Mouse (Mus musculus): ENCODE data around the gene Chil3. TPM values are rescaled to one million over a fixed set of nuclear protein-coding genes. Genes with fewer than 3 reads are reported as not detected.

The Chil3 gene
- polyA plus RNA-seq, 1 experiment from 2014 or later, result not detected

Other genes with a start within 250 kb of the Chil3 start
- gene I830077J02Rik, start 234.9 kb downstream of the Chil3 start, polyA plus RNA-seq (2014; fragmentation: Nextera tagmentation; extraction: Ambion mirVana), result 0.11 and 0.45 TPM in 2 replicates
- gene Wdr77, start 208.2 kb downstream of the Chil3 start, polyA plus RNA-seq (2014; fragmentation: Nextera tagmentation; extraction: Ambion mirVana), result 86.4 and 94.8 TPM in 2 replicates
- gene Atp5f1, start 207.5 kb downstream of the Chil3 start, polyA plus RNA-seq (2014; fragmentation: Nextera tagmentation; extraction: Ambion mirVana), result 564 and 595 TPM in 2 replicates
- 4.8 and 6.2 TPM in 2 replicates for gene Ovgp1, start 193.9 kb downstream of the Chil3 start, polyA plus RNA-seq (2014; fragmentation: Nextera tagmentation; extraction: Ambion mirVana)
- 3.0 and 5.2 TPM in 2 replicates for gene Pifo, start 152.9 kb downstream of the Chil3 start, polyA plus RNA-seq (2014; fragmentation: Nextera tagmentation; extraction: Ambion mirVana)
- not detected in 2 replicates for gene Chil5, start 134.8 kb downstream of the Chil3 start, polyA plus RNA-seq (2014; fragmentation: Nextera tagmentation; extraction: Ambion mirVana)
- 0.25 and 0.76 TPM in 2 replicates for gene Chia1, start 54.3 kb downstream of the Chil3 start, polyA plus RNA-seq (2014; fragmentation: Nextera tagmentation; extraction: Ambion mirVana)
- not detected in 2 replicates for gene Chil4, start 51.9 kb upstream of the Chil3 start, polyA plus RNA-seq (2014; fragmentation: Nextera tagmentation; extraction: Ambion mirVana)
- gene Chil6, start 238.6 kb upstream of the Chil3 start, polyA plus RNA-seq (2014; fragmentation: Nextera tagmentation; extraction: Ambion mirVana), result not detected in 2 replicates

Measured in midbrain, embryonic 14.5 days (tissue).